Mouse (Mus musculus): Measurements from ENCODE around the gene Relt. TPM values are rescaled to one million over a fixed set of nuclear protein-coding genes. Genes with fewer than 3 reads are reported as not detected.

The Relt gene
- polyA plus RNA-seq, 1 experiment from 2014 or later, result 2.7 TPM

- WGBS, result 94% methylated on average over 4 of the region's 4 CpGs
Observed at GRCm38 (mm10) chr7:100818401-100819064, 44.7 kb downstream of the Relt start.

DNA sequence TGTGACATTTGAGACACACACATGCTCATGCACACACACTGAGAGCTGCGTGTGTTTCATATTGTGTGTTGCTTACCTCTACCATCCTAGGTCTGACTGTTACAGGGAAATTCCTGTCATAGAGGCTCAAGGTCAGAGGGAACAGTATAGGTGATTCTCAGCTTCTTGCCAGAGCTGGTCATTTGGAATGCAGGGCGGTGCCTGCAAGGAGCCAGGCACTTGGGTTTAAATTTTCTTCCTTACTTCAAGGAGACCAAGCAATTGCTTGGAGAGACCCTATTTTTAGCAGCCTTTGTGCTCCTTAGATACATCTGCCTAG lies 45.8 kb downstream of the Relt start:
- no peak overlapping the region for H3K27ac ChIP-seq (ENCODE audit: low read depth, low read length)
- H3K4me1 ChIP-seq (replicated peaks; ENCODE audit: control insufficient read depth, insufficient read depth, low read length), result 0 out of 2 replicates have a peak, but pooled peaks cover 1% of the 10 kb centered on the region
- no peak overlapping the region for H3K9ac ChIP-seq (ENCODE audit: low read length)
- H3K4me2 ChIP-seq (ENCODE audit: low read depth, low read length, severe bottlenecking), result no peak overlapping the region
- WGBS, result 88% methylated on average over 2 of the region's 2 CpGs
- H3K9me3 ChIP-seq (ENCODE audit: control insufficient read depth, low read length), result no peaks in the 10 kb centered on the region
- no peaks in the 10 kb centered on the region for H3K27me3 ChIP-seq (ENCODE audit: control insufficient read depth, insufficient read depth, low read length)
- no peaks in the 10 kb centered on the region for H3K36me3 ChIP-seq (ENCODE audit: control insufficient read depth, insufficient read depth, low read length)
- DNase-seq (ENCODE audit: low spot score), result no peak
- no peak for ATAC-seq (replicated peaks; ENCODE audit: low FRiP score)
- no peak overlapping the region for H3K4me3 ChIP-seq (ENCODE audit: low read depth, low read length)

More at GRCm38 (mm10) chr7:100818401-100819064, 44.7 kb downstream of the Relt start:
- H3K9ac ChIP-seq (ENCODE audit: low read length), result no peak overlapping the region
- ATAC-seq (replicated peaks; ENCODE audit: low FRiP score), result no peak
- no peaks in the 10 kb centered on the region for H3K36me3 ChIP-seq (ENCODE audit: control insufficient read depth, insufficient read depth, low read length)
- H3K4me1 ChIP-seq (replicated peaks; ENCODE audit: control insufficient read depth, insufficient read depth, low read length), result 0 out of 2 replicates have a peak, but pooled peaks cover 1% of the 10 kb centered on the region
- no peak for DNase-seq (ENCODE audit: low spot score)
- H3K4me2 ChIP-seq (ENCODE audit: low read depth, low read length, severe bottlenecking), result no peak overlapping the region
- H3K27me3 ChIP-seq (ENCODE audit: control insufficient read depth, insufficient read depth, low read length), result no peaks in the 10 kb centered on the region
- H3K27ac ChIP-seq (ENCODE audit: low read depth, low read length), result no peak overlapping the region
- no peaks in the 10 kb centered on the region for H3K9me3 ChIP-seq (ENCODE audit: control insufficient read depth, low read length)
- no peak overlapping the region for H3K4me3 ChIP-seq (ENCODE audit: low read depth, low read length)

- no peaks in the 10 kb centered on the region for H3K36me3 ChIP-seq (ENCODE audit: control insufficient read depth, insufficient read depth, low read length)
- no peak overlapping the region for H3K27ac ChIP-seq (ENCODE audit: low read depth, low read length)
- H3K9ac ChIP-seq (ENCODE audit: low read length), result no peak overlapping the region
- no peak overlapping the region for H3K4me3 ChIP-seq (ENCODE audit: low read depth, low read length)
- 0 out of 2 replicates have a peak, but pooled peaks cover 1% of the 10 kb centered on the region for H3K4me1 ChIP-seq (replicated peaks; ENCODE audit: control insufficient read depth, insufficient read depth, low read length)
- DNase-seq (ENCODE audit: low spot score) (no peak), ATAC-seq (replicated peaks; ENCODE audit: low FRiP score) (no peak)
- H3K9me3 ChIP-seq (ENCODE audit: control insufficient read depth, low read length), result no peaks in the 10 kb centered on the region
- no peak overlapping the region for H3K4me2 ChIP-seq (ENCODE audit: low read depth, low read length, severe bottlenecking)
- H3K27me3 ChIP-seq (ENCODE audit: control insufficient read depth, insufficient read depth, low read length), result no peaks in the 10 kb centered on the region
- 77% methylated on average over 6 of the region's 6 CpGs for WGBS
Observed at GRCm38 (mm10) chr7:100816759-100817441, 46.3 kb downstream of the Relt start.

DNA sequence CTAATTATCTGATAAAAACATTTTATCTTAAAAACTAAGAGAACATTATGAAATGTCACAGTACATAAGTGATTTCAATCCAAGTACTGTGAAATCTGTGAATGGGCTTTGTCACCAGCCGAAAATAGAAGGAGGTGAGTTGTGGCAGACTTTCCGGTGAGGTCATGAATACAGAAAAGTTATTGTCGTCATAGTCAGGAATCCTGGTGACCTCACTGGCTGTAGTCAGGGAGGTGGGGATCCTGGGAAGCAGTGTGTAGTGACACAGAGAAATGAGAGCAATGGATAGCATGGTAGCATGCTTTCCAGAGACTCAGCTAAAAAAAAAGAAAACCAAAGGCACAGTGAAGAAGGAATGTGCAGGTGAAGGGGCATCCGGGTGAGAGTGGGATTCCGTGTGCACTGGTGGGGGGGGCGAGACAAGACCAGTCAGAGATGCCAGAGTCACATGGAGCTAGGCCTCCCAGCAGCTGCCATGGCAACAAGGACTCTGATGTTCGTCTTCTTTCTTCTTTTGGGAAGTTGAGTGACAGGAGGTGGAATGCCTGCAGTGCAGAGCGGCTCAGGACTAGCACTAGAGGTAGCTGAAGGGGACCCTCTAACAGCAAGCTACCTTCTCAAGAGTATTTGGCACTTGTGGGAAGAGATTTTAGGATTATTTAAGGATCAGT lies 47.2 kb downstream of the Relt start:
- Histone ChIP-seq H3K4me3 (ENCODE audit: low read depth, low read length) (no peak overlapping the region), H3K36me3 (ENCODE audit: control insufficient read depth, insufficient read depth, low read length) (no peaks in the 10 kb centered on the region), H3K4me1 (replicated peaks; ENCODE audit: control insufficient read depth, insufficient read depth, low read length) (0 out of 2 replicates have a peak, but pooled peaks cover 1% of the 10 kb centered on the region), H3K27ac (ENCODE audit: low read depth, low read length) (no peak overlapping the region), H3K4me2 (ENCODE audit: low read depth, low read length, severe bottlenecking) (no peak overlapping the region), H3K27me3 (ENCODE audit: control insufficient read depth, insufficient read depth, low read length) (no peaks in the 10 kb centered on the region), H3K9me3 (ENCODE audit: control insufficient read depth, low read length) (no peaks in the 10 kb centered on the region), H3K9ac (ENCODE audit: low read length) (no peak overlapping the region)
- WGBS, result 43% methylated on average over 8 of the region's 8 CpGs
- DNase-seq (ENCODE audit: low spot score) (no peak), ATAC-seq (replicated peaks; ENCODE audit: low FRiP score) (peak; percentile 61)

DNA sequence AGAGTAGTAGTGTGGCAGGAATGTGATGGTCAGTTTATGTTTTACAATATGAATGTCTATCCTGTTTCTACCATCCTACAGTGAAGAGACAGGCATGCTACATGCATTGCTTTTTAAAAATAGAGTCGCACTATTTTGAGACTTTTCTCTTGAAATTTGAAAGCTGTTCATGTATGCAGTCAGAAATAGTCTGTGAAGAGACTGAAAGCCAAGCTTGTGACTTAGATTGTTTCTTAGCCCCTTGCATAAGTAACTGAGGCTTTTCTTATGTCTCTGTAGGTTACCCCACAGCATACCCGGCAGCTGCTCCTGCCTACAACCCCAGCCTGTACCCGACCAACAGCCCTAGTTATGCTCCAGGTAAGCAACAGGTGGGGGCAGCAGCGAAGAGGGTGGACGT lies 50.6 kb downstream of the Relt start:
- H3K9me3 ChIP-seq (ENCODE audit: control insufficient read depth, low read length), result no peaks in the 10 kb centered on the region
- no peak overlapping the region for H3K9ac ChIP-seq (ENCODE audit: low read length)
- 85% methylated on average over 5 of the region's 5 CpGs for WGBS
- no peaks in the 10 kb centered on the region for H3K27me3 ChIP-seq (ENCODE audit: control insufficient read depth, insufficient read depth, low read length)
- no peaks in the 10 kb centered on the region for H3K36me3 ChIP-seq (ENCODE audit: control insufficient read depth, insufficient read depth, low read length)
- no peak overlapping the region for H3K27ac ChIP-seq (ENCODE audit: low read depth, low read length)
- ATAC-seq (replicated peaks; ENCODE audit: low FRiP score), result no peak
- H3K4me2 ChIP-seq (ENCODE audit: low read depth, low read length, severe bottlenecking), result no peak overlapping the region
- H3K4me1 ChIP-seq (replicated peaks; ENCODE audit: control insufficient read depth, insufficient read depth, low read length), result 0 out of 2 replicates have a peak, but pooled peaks cover 1% of the 10 kb centered on the region
- no peak overlapping the region for H3K4me3 ChIP-seq (ENCODE audit: low read depth, low read length)
- no peak for DNase-seq (ENCODE audit: low spot score)

GRCm38 (mm10) chr7:100811912-100812311 lies 51.3 kb downstream of the Relt start:
- Histone ChIP-seq H3K27ac (ENCODE audit: low read depth, low read length) (no peak overlapping the region), H3K9ac (ENCODE audit: low read length) (no peak overlapping the region), H3K4me1 (replicated peaks; ENCODE audit: control insufficient read depth, insufficient read depth, low read length) (peaks cover 1% of the 10 kb centered on the region; the same call in 1 of the 2 replicates), H3K9me3 (ENCODE audit: control insufficient read depth, low read length) (no peaks in the 10 kb centered on the region), H3K4me3 (ENCODE audit: low read depth, low read length) (no peak overlapping the region), H3K27me3 (ENCODE audit: control insufficient read depth, insufficient read depth, low read length) (no peaks in the 10 kb centered on the region), H3K4me2 (ENCODE audit: low read depth, low read length, severe bottlenecking) (no peak overlapping the region), H3K36me3 (ENCODE audit: control insufficient read depth, insufficient read depth, low read length) (no peaks in the 10 kb centered on the region)
- ATAC-seq (replicated peaks; ENCODE audit: low FRiP score), result no peak
- no peak for DNase-seq (ENCODE audit: low spot score)
- 89% methylated on average over 5 of the region's 5 CpGs for WGBS

- Histone ChIP-seq H3K4me1 (replicated peaks; ENCODE audit: control insufficient read depth, insufficient read depth, low read length) (no peaks in the 10 kb centered on the region; the same call in 1 of the 2 replicates), H3K9me3 (ENCODE audit: control insufficient read depth, low read length) (no peaks in the 10 kb centered on the region), H3K9ac (ENCODE audit: low read length) (no peak overlapping the region), H3K27me3 (ENCODE audit: control insufficient read depth, insufficient read depth, low read length) (no peaks in the 10 kb centered on the region), H3K27ac (ENCODE audit: low read depth, low read length) (no peak overlapping the region), H3K36me3 (ENCODE audit: control insufficient read depth, insufficient read depth, low read length) (no peaks in the 10 kb centered on the region), H3K4me2 (ENCODE audit: low read depth, low read length, severe bottlenecking) (no peak overlapping the region), H3K4me3 (ENCODE audit: low read depth, low read length) (no peak overlapping the region)
- ATAC-seq (replicated peaks; ENCODE audit: low FRiP score), result no peak
- no peak for DNase-seq (ENCODE audit: low spot score)
- whole genome bisulfite sequencing, result 72% methylated on average over 2 of the region's 2 CpGs
Observed at GRCm38 (mm10) chr7:100805391-100805790, 57.9 kb downstream of the Relt start.

DNA sequence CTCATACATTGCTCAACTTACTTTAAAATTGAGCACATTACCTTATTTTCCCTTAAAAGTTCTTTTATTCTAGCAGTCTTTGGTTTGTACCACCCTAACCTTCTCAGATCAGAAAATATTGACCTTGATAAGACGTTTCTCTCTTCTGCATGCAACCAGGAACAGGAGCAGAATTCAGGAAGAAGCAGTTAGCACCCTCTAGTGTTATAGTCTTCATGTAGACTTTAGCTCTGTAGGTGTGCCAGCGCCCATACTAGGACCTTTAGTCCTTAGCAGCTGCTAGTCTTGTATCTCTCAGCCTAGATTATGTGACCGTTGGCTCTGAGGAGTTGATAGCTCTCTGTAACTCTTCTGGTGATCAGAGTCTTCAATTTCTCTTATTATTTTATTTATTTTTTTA lies 64.4 kb downstream of the Relt start:
- Histone ChIP-seq H3K36me3 (ENCODE audit: control insufficient read depth, insufficient read depth, low read length) (no peaks in the 10 kb centered on the region), H3K27ac (ENCODE audit: low read depth, low read length) (no peak overlapping the region), H3K4me1 (replicated peaks; ENCODE audit: control insufficient read depth, insufficient read depth, low read length) (no peaks in the 10 kb centered on the region), H3K9ac (ENCODE audit: low read length) (no peak overlapping the region), H3K27me3 (ENCODE audit: control insufficient read depth, insufficient read depth, low read length) (no peaks in the 10 kb centered on the region), H3K4me2 (ENCODE audit: low read depth, low read length, severe bottlenecking) (no peak overlapping the region), H3K9me3 (ENCODE audit: control insufficient read depth, low read length) (no peaks in the 10 kb centered on the region), H3K4me3 (ENCODE audit: low read depth, low read length) (no peak overlapping the region)
- DNase-seq (ENCODE audit: low spot score) (no peak), ATAC-seq (replicated peaks; ENCODE audit: low FRiP score) (no peak)
- 67% methylated on average over 3 of the region's 3 CpGs for WGBS
